Mouse (Mus musculus) midbrain, embryonic 14.5 days (tissue): ENCODE data around the gene Hic2. TPM values are rescaled to one million over a fixed set of nuclear protein-coding genes. Genes with fewer than 3 reads are reported as not detected.

Experiments used
- ATAC-seq: fragments of 200-750 bp; cut with Nextera tagmentation; 2 replicates; pipeline ENCODE4 v1.8.0; 2017; ENCODE audit warnings: moderate number of reproducible peaks, moderate library complexity; ENCODE audit not compliant: low FRiP score, low TSS enrichment
- DNase-seq: peaks from one replicate; pipeline ENCODE4 v3.0.0-alpha.2; 2015
- H3K27ac ChIP-seq: fragments of 300-500 bp; sonication (generic); replicated peaks from 2 replicates; pipeline ENCODE4 v1.5.1; 2014; ENCODE audit warnings: mild to moderate bottlenecking, low read depth, low read length, moderate library complexity
- H3K27me3 ChIP-seq: fragments of 300-500 bp; sonication (generic); 2 replicates; pipeline ENCODE4 v1.6.1; 2014; ENCODE audit warnings: low read length, control low read depth, mixed read lengths; ENCODE audit not compliant: control insufficient read depth, insufficient read depth
- H3K36me3 ChIP-seq: fragments of 300-500 bp; sonication (generic); 2 replicates; pipeline ENCODE4 v1.6.1; 2014; ENCODE audit warnings: low read length, control low read depth; ENCODE audit not compliant: control insufficient read depth, insufficient read depth
- H3K4me1 ChIP-seq: fragments of 300-500 bp; sonication (generic); 2 replicates; pipeline ENCODE4 v1.6.1; 2014; ENCODE audit warnings: mild to moderate bottlenecking, antibody characterized with exemption, low read length, control low read depth; ENCODE audit not compliant: control insufficient read depth, insufficient read depth
- H3K4me2 ChIP-seq: fragments of 300-500 bp; sonication (generic); 2 replicates; pipeline ENCODE4 v1.6.1; 2014; ENCODE audit warnings: mild to moderate bottlenecking, low read length, moderate library complexity
- H3K4me3 ChIP-seq: fragments of 300-500 bp; sonication (generic); replicated peaks from 2 replicates; pipeline ENCODE4 v1.5.1; 2014; ENCODE audit warnings: low read depth, low read length
- H3K9ac ChIP-seq: fragments of 300-500 bp; sonication (generic); replicated peaks from 2 replicates; pipeline ENCODE4 v1.6.1; 2014; ENCODE audit warnings: mild to moderate bottlenecking, low read length, moderate library complexity
- H3K9me3 ChIP-seq: fragments of 300-500 bp; sonication (generic); 2 replicates; pipeline ENCODE4 v1.6.1; 2016; ENCODE audit warnings: low read length, control low read depth, mixed read lengths; ENCODE audit not compliant: control insufficient read depth
- WGBS: fragments of 180-500 bp; shearing (Covaris S2); extraction: QIAGEN DNeasy Blood & Tissue Kit; methylation state at CpG from one replicate; pipeline ENCODE4 v1.1.7; 2014; 5-methylcytosine and 5-hydroxymethylcytosine counted together
- polyA plus RNA-seq: library from polyadenylated mRNA; unstranded; fragments of >200 nt; fragmentation: Nextera tagmentation; extraction: Ambion mirVana; gene quantifications from 2 replicates; pipeline ENCODE4 v1.2.1, GENCODE M21; 2014

The Hic2 gene
- polyA plus RNA-seq, 1 experiment from 2014 or later, result 6.4 TPM

DNA sequence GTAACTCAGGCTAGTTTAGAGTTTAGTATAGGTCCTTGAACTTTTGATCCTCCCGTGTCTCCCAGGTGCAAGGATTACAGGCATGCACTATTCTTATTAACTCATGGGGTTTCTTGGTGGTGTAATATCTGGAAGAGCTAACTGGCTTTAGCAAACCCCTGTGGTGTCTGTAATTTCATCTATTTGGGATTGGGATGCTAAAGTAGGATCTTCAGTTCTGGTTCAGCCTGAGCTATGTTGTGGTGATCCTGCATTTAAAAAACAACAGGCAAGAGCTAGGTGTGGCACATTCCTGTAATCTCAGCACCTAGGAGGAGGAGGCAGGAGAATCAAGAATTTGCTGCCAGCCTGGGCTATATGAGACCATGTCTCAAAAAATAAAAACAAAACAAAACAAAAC is 11.6 kb downstream of the Hic2 start:
- H3K4me2 ChIP-seq, result no peak overlapping the region
- no peak for ATAC-seq
- 86% methylated on average over 1 of the region's 1 CpGs for WGBS
- H3K36me3 ChIP-seq, result no peaks in the 10 kb centered on the region
- DNase-seq, result no peak
- H3K4me3 ChIP-seq, result no peak overlapping the region
- peaks cover 1% of the 10 kb centered on the region; the same call in 1 of the 2 replicates for H3K4me1 ChIP-seq
- H3K27me3 ChIP-seq, result no peaks in the 10 kb centered on the region
- no peak overlapping the region for H3K9ac ChIP-seq
- H3K9me3 ChIP-seq, result no peaks in the 10 kb centered on the region
- H3K27ac ChIP-seq, result no peak overlapping the region

DNA sequence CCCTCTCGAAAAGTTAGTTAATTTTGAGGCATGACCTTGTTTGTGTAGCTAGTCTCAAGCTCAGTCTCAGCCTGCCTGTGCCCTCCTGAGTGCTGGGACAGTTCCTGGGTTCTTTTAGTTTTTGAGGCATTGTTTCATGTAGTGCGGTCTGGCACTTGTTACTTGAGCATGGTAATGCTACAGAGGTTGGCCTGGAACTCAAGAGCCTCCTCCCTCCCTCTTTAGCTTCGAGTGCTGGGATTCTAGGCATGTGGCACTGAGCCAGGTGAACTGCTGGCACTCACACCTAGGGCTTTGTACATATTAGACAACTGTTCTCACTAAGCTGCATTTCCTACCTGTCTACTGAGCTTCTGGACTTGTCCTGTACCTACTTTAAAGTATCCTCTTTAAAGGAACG is 14.4 kb downstream of the Hic2 start:
- Histone ChIP-seq H3K4me2 (no peak overlapping the region), H3K27ac (no peak overlapping the region), H3K36me3 (no peaks in the 10 kb centered on the region), H3K4me3 (no peak overlapping the region), H3K4me1 (peaks cover 14% of the 10 kb centered on the region; the same call in 1 of the 2 replicates), H3K27me3 (no peaks in the 10 kb centered on the region), H3K9ac (no peak overlapping the region), H3K9me3 (no peaks in the 10 kb centered on the region)
- ATAC-seq, result no peak
- DNase-seq, result no peak
- WGBS, result 83% methylated on average over 4 of the region's 4 CpGs

DNA sequence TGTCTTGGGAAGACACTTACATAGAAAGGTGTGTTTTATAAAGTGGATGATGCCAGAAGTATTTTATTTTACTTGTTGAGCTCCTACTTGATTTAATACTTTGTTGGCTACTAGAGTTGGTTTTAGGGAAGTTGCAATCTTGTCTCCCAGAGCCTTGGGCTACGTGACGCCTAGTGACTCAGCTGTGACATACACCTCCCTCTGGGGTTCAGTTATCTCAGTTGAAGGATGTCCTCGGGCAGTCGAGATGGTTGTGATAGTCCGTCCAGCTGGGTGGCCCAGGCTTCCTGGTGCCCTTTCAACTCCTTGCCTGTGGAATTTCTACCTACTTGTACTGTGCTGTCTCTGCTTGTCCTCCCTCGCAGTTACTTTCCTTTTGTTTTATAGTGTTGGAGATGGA is 15.8 kb downstream of the Hic2 start:
- Histone ChIP-seq H3K9ac (no peak overlapping the region), H3K36me3 (no peaks in the 10 kb centered on the region), H3K9me3 (no peaks in the 10 kb centered on the region), H3K27me3 (no peaks in the 10 kb centered on the region), H3K4me1 (peaks cover 26% of the 10 kb centered on the region), H3K27ac (no peak overlapping the region), H3K4me2 (no peak overlapping the region), H3K4me3 (no peak overlapping the region)
- no peak for DNase-seq
- WGBS, result 81% methylated on average over 6 of the region's 6 CpGs
- ATAC-seq, result no peak

DNA sequence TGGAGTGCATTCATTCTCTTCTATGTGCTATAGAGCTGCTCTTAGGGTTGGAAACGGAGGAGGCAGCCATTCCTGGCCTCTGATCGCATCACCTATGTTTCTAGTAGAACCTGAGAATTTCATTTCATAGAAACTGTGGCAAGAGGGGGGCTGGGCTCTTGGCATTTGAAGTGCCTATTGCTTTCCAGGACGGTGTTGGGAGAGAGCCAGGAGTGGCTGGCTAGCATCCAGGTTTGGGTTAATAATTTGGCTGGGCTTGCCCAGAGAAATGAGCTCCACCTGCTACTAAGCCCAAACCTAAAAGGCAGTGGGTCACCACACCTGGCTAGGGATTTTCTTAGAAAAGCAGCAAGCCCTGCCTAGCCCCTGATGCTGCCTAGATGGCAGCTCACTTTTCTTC is 18.2 kb downstream of the Hic2 start:
- Histone ChIP-seq H3K4me1 (peaks cover 29% of the 10 kb centered on the region), H3K4me3 (no peak overlapping the region), H3K9me3 (no peaks in the 10 kb centered on the region), H3K27me3 (no peaks in the 10 kb centered on the region), H3K4me2 (no peak overlapping the region), H3K9ac (no peak overlapping the region), H3K36me3 (peaks cover 9% of the 10 kb centered on the region; the same call in 1 of the 2 replicates), H3K27ac (no peak overlapping the region)
- DNase-seq (peak; percentile 62), ATAC-seq (no peak)
- 72% methylated on average over 3 of the region's 3 CpGs for WGBS

DNA sequence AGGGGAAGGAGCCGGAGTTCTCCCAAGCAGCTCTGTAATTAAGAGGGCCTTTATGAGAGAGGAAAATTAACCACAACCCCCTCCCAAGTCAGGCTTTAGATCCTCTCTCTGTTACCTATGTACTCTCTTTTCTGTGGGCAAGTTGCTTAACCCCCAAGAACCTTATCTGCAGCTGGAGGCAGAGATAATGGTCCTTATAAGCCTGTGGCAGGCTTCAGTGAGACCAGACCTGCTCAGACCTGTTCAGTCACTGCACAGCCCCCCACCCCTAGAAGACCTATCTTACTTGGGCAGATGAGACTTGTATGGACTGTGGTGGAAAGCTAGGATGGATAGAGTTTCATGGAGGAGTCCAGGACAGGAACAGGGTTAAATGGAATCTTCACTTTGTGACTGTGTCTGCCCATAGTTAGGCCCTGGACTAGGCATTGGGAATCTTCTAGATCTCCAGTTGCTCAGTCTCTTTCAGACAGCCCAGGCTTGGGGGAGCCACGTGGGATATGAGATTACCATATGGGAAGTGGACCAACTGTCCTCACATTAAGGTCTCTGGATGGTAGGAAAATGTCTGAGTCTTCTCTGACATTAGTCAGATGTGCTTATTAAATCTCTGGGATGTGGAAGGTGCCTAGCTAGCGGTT is 18.8 kb downstream of the Hic2 start:
- Histone ChIP-seq H3K9me3 (no peaks in the 10 kb centered on the region), H3K4me3 (no peak overlapping the region), H3K9ac (no peak overlapping the region), H3K36me3 (peaks cover 16% of the 10 kb centered on the region), H3K27ac (no peak overlapping the region), H3K27me3 (no peaks in the 10 kb centered on the region), H3K4me2 (no peak overlapping the region), H3K4me1 (peaks cover 29% of the 10 kb centered on the region)
- ATAC-seq (no peak), DNase-seq (no peak)
- WGBS, result 78% methylated on average over 3 of the region's 3 CpGs

DNA sequence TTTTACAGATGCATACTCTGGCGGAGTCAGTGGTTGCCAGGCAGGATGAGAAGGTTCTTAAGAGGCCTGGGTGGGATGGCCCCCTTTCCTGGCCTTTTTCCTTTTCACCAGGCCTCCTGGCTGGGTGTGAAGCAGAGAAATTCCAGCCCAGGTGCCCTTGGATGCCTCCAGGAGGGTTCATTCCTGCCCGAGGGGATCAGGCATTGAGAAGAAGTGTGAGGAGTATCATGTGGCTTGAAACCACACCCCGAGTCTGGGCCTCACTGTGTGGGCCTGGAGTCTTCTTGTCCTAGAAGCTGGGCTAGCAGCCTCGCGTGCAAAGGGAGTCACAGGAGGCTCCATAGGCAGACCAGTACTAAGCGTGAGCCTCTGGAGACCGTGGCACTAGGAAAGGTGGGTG is 19.5 kb downstream of the Hic2 start:
- no peak for DNase-seq
- peaks cover 22% of the 10 kb centered on the region for H3K36me3 ChIP-seq
- 69% methylated on average over 7 of the region's 7 CpGs for WGBS
- no peak overlapping the region for H3K4me3 ChIP-seq
- peaks cover 29% of the 10 kb centered on the region for H3K4me1 ChIP-seq
- H3K27me3 ChIP-seq, result no peaks in the 10 kb centered on the region
- no peak for ATAC-seq
- H3K9ac ChIP-seq, result no peak overlapping the region
- no peaks in the 10 kb centered on the region for H3K9me3 ChIP-seq
- no peak overlapping the region for H3K27ac ChIP-seq
- H3K4me2 ChIP-seq, result no peak overlapping the region

DNA sequence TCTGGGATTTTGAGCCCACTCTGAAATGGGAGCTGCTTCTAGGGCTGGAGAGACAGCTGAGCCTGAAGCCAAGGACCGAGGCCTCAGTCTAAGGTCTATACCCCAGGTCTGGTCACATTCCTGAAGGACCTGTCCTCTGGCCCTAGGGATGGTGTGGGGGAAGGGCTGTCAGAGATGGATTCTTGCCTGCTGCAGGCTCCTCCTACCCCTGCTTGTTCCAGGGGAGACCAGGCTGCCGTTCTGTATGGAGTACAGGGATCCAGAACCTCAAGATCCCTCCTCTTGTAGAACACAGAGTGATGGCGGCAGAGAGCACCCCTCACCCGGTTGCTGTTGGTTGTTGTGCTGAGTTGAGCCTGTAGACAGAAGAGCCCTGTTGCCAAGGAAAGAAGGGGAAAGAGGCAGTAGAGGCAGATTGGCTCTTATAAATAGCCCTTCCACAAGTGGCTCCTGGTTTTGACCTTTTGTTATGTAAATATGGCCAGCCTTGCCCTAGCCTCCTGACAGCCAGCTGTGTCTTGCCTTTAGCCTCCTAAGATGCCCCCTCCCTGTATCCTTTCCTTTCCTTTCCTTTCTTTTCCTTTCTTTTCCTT is 20.7 kb downstream of the Hic2 start:
- Histone ChIP-seq H3K4me1 (peaks cover 29% of the 10 kb centered on the region), H3K27me3 (no peaks in the 10 kb centered on the region), H3K4me3 (no peak overlapping the region), H3K27ac (0 out of 2 replicates have a peak overlapping the region, but pooled peaks have one; percentile 6), H3K4me2 (no peak overlapping the region), H3K9ac (no peak overlapping the region), H3K9me3 (no peaks in the 10 kb centered on the region), H3K36me3 (peaks cover 35% of the 10 kb centered on the region)
- WGBS, result 16% methylated on average over 4 of the region's 4 CpGs
- DNase-seq (no peak), ATAC-seq (no peak)

DNA sequence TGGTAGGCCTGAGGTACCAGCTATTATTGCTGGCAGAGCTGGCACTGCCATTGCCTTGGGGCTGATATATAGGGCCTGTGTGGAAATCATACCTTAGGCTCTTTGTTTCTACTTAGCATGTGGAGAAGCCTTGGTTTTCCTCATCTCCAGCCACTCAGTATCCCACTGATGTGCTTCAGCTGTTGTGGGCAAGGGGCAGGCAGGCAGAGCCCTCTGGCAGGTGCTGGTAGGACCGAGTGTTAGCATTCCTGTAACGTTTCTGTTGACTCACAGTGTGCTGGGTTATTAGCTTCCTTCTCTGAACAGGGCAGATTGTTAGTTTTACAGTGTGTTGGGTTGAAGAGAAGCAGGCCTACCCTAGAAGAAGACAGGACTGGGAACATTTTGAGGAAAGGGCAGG is 21.9 kb downstream of the Hic2 start:
- no peak for ATAC-seq
- 87% methylated on average over 2 of the region's 2 CpGs for WGBS

DNA sequence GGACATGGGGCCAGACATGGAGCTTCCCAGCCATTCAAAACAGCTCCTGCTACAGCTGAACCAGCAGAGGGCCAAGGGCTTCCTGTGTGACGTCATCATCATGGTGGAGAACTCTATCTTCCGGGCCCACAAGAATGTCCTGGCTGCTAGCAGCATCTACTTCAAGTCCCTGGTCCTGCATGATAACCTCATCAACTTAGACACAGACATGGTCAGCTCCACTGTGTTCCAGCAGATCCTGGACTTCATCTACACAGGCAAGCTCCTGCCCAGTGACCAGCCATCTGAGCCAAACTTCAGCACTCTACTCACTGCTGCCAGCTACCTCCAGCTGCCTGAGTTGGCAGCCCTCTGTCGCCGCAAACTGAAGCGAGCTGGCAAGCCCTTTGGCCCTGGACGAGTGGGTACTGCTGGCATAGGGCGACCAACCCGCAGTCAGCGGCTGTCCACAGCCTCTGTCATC is 24.0 kb downstream of the Hic2 start:
- Histone ChIP-seq H3K9ac (no peak overlapping the region), H3K4me1 (peaks cover 18% of the 10 kb centered on the region), H3K9me3 (no peaks in the 10 kb centered on the region), H3K27me3 (no peaks in the 10 kb centered on the region), H3K4me2 (no peak overlapping the region), H3K27ac (no peak overlapping the region), H3K36me3 (peaks cover 64% of the 10 kb centered on the region), H3K4me3 (no peak overlapping the region)
- DNase-seq, result no peak
- 97% methylated on average over 9 of the region's 9 CpGs for WGBS
- ATAC-seq, result no peak

More for the DNA sequence above, 21.9 kb downstream of the Hic2 start:
- H3K9ac ChIP-seq, result no peak overlapping the region
- H3K4me1 ChIP-seq, result peaks cover 29% of the 10 kb centered on the region
- H3K9me3 ChIP-seq, result no peaks in the 10 kb centered on the region
- peaks cover 45% of the 10 kb centered on the region for H3K36me3 ChIP-seq
- no peak overlapping the region for H3K4me2 ChIP-seq
- no peak overlapping the region for H3K4me3 ChIP-seq
- DNase-seq, result no peak
- no peak overlapping the region for H3K27ac ChIP-seq
- no peaks in the 10 kb centered on the region for H3K27me3 ChIP-seq
